Mouse (Mus musculus) CD4-positive, CD25-positive, alpha-beta regulatory T cell, adult 4 months (primary cell): ENCODE measurements around the gene Tnni3k. TPM values are rescaled to one million over a fixed set of nuclear protein-coding genes. Genes with fewer than 3 reads are reported as not detected.
A peak's percentile ranks its signal among the peaks of the same experiment; 100 is the strongest.
"Not testable (repeated sequence)": the region's sequence is repeated elsewhere in the genome, so short reads cannot be mapped to it uniquely, and the experiment has no call there.

Source experiments
- ATAC-seq: one replicate; pipeline ENCODE4 v1.8.0; 2017
- polyA plus RNA-seq, 2 experiments: library from polyadenylated mRNA; unstranded; fragments of 100-300 nt; shearing (Covaris generic); gene quantifications; one replicate each; pipeline ENCODE4 v1.2.1; 2017

The Tnni3k gene
- polyA plus RNA-seq, 2 experiments from 2014 or later = 0.61 TPM; not detected in 1

- ATAC-seq = no peak
These were observed 230.5 kb downstream of the Tnni3k start for GRCm38 (mm10) chr3:154824713-154825112.

GRCm38 (mm10) chr3:154819684-154820083 lies 235.5 kb downstream of the Tnni3k start:
- not testable (repeated sequence) for ATAC-seq

GRCm38 (mm10) chr3:154817732-154818131 lies 237.5 kb downstream of the Tnni3k start:
- ATAC-seq = no peak

GRCm38 (mm10) chr3:154816801-154817625 lies 238.2 kb downstream of the Tnni3k start:
- ATAC-seq = peak; percentile 17

- no peak for ATAC-seq
These were observed 239.0 kb downstream of the Tnni3k start for GRCm38 (mm10) chr3:154816231-154816630.

GRCm38 (mm10) chr3:154815606-154816005 lies 239.6 kb downstream of the Tnni3k start:
- ATAC-seq = no peak

- ATAC-seq = no peak
These were observed 242.3 kb downstream of the Tnni3k start for GRCm38 (mm10) chr3:154812893-154813292.

GRCm38 (mm10) chr3:154811833-154812232 lies 243.4 kb downstream of the Tnni3k start:
- no peak for ATAC-seq

GRCm38 (mm10) chr3:154811281-154811680 lies 243.9 kb downstream of the Tnni3k start:
- no peak for ATAC-seq

- no peak for ATAC-seq
These were observed 244.8 kb downstream of the Tnni3k start for GRCm38 (mm10) chr3:154810273-154810870.

- ATAC-seq = no peak
These were observed 248.6 kb downstream of the Tnni3k start for GRCm38 (mm10) chr3:154806626-154807025.

- no peak for ATAC-seq
These were observed 254.2 kb downstream of the Tnni3k start for GRCm38 (mm10) chr3:154800888-154801429.

- ATAC-seq = no peak
These were observed 254.8 kb downstream of the Tnni3k start for GRCm38 (mm10) chr3:154800454-154800853.

GRCm38 (mm10) chr3:154798806-154799205 lies 256.4 kb downstream of the Tnni3k start:
- ATAC-seq = no peak

- ATAC-seq = no peak
These were observed 261.6 kb downstream of the Tnni3k start for GRCm38 (mm10) chr3:154793571-154793970.

GRCm38 (mm10) chr3:154787611-154788010 lies 267.6 kb downstream of the Tnni3k start:
- ATAC-seq = no peak

GRCm38 (mm10) chr3:154786354-154786753 lies 268.9 kb downstream of the Tnni3k start:
- ATAC-seq = no peak

- peak; percentile 37 for ATAC-seq
These were observed 276.2 kb downstream of the Tnni3k start for GRCm38 (mm10) chr3:154778836-154779595.

- ATAC-seq = no peak
These were observed 283.6 kb downstream of the Tnni3k start for GRCm38 (mm10) chr3:154771651-154772050.

GRCm38 (mm10) chr3:154766321-154766720 lies 288.9 kb downstream of the Tnni3k start:
- ATAC-seq = no peak

GRCm38 (mm10) chr3:154764115-154764514 lies 291.1 kb downstream of the Tnni3k start:
- ATAC-seq = no peak

GRCm38 (mm10) chr3:154763374-154763773 lies 291.8 kb downstream of the Tnni3k start:
- ATAC-seq = no peak

- no peak for ATAC-seq
These were observed 294.1 kb downstream of the Tnni3k start for GRCm38 (mm10) chr3:154761108-154761507.
